Mouse (Mus musculus): ENCODE data around the gene Gm48551. TPM values are rescaled to one million over a fixed set of nuclear protein-coding genes. Genes with fewer than 3 reads are reported as not detected.

Gm48551 gene
- polyA plus RNA-seq, 1 experiment from 2014 or later, result 2.7 TPM

GRCm38 (mm10) chr10:81393456-81394063 is 9.3 kb downstream of the Gm48551 start:
- no peaks in the 10 kb centered on the region for H3K9me3 ChIP-seq
- H3K27me3 ChIP-seq (replicated peaks; ENCODE audit: low read depth, poor library complexity, severe bottlenecking), result peaks cover 28% of the 10 kb centered on the region
- H3K4me1 ChIP-seq, result peaks cover 39% of the 10 kb centered on the region
- WGBS, result 5% methylated on average over 19 of the region's 19 CpGs
- H3K36me3 ChIP-seq (replicated peaks), result peaks cover 20% of the 10 kb centered on the region
- H3K4me3 ChIP-seq, result peak overlapping the region; percentile 53
- H3K27ac ChIP-seq (replicated peaks), result peak overlapping the region; percentile 68
- no peak for DNase-seq (ENCODE audit: low spot score)

GRCm38 (mm10) chr10:81395127-81395526 is 10.9 kb downstream of the Gm48551 start:
- Histone ChIP-seq H3K36me3 (replicated peaks) (peaks cover 25% of the 10 kb centered on the region), H3K9me3 (no peaks in the 10 kb centered on the region), H3K27ac (replicated peaks) (no peak overlapping the region), H3K27me3 (replicated peaks; ENCODE audit: low read depth, poor library complexity, severe bottlenecking) (peaks cover 39% of the 10 kb centered on the region), H3K4me1 (peaks cover 38% of the 10 kb centered on the region), H3K4me3 (no peak overlapping the region)
- WGBS, result 14% methylated on average over 5 of the region's 5 CpGs
- DNase-seq (ENCODE audit: low spot score), result peak; percentile 82

- Histone ChIP-seq H3K27me3 (replicated peaks; ENCODE audit: low read depth, poor library complexity, severe bottlenecking) (peaks cover 46% of the 10 kb centered on the region), H3K4me3 (no peak overlapping the region), H3K4me1 (peaks cover 46% of the 10 kb centered on the region), H3K9me3 (no peaks in the 10 kb centered on the region), H3K36me3 (replicated peaks) (peaks cover 23% of the 10 kb centered on the region), H3K27ac (replicated peaks) (no peak overlapping the region; the same call in 1 of the 2 replicates)
- WGBS, result 90% methylated on average over 4 of the region's 4 CpGs
- DNase-seq (ENCODE audit: low spot score), result no peak
Measured at GRCm38 (mm10) chr10:81395865-81396264, 11.6 kb downstream of the Gm48551 start.

GRCm38 (mm10) chr10:81396749-81397148 is 12.5 kb downstream of the Gm48551 start:
- H3K4me1 ChIP-seq, result peaks cover 54% of the 10 kb centered on the region
- 59% methylated on average over 5 of the region's 5 CpGs for WGBS
- no peak for DNase-seq (ENCODE audit: low spot score)

GRCm38 (mm10) chr10:81399296-81399695 is 15.0 kb downstream of the Gm48551 start:
- Histone ChIP-seq H3K27ac (replicated peaks) (peak overlapping the region; percentile 92), H3K9me3 (no peaks in the 10 kb centered on the region), H3K27me3 (replicated peaks; ENCODE audit: low read depth, poor library complexity, severe bottlenecking) (peaks cover 72% of the 10 kb centered on the region), H3K4me3 (no peak overlapping the region), H3K4me1 (peaks cover 61% of the 10 kb centered on the region), H3K36me3 (replicated peaks) (peaks cover 15% of the 10 kb centered on the region)
- DNase-seq (ENCODE audit: low spot score), result no peak
- WGBS, result 54% methylated on average over 5 of the region's 5 CpGs

More at GRCm38 (mm10) chr10:81396749-81397148, 12.5 kb downstream of the Gm48551 start:
- Histone ChIP-seq H3K27me3 (replicated peaks; ENCODE audit: low read depth, poor library complexity, severe bottlenecking) (peaks cover 55% of the 10 kb centered on the region), H3K9me3 (no peaks in the 10 kb centered on the region), H3K36me3 (replicated peaks) (peaks cover 17% of the 10 kb centered on the region), H3K4me3 (no peak overlapping the region), H3K27ac (replicated peaks) (no peak overlapping the region)

GRCm38 (mm10) chr10:81399798-81400308 is 15.6 kb downstream of the Gm48551 start:
- no peak for DNase-seq (ENCODE audit: low spot score)
- peaks cover 66% of the 10 kb centered on the region for H3K4me1 ChIP-seq
- no peaks in the 10 kb centered on the region for H3K9me3 ChIP-seq
- peak overlapping the region; percentile 92 for H3K27ac ChIP-seq (replicated peaks)
- H3K36me3 ChIP-seq (replicated peaks), result peaks cover 20% of the 10 kb centered on the region
- peaks cover 78% of the 10 kb centered on the region for H3K27me3 ChIP-seq (replicated peaks; ENCODE audit: low read depth, poor library complexity, severe bottlenecking)
- WGBS, result 82% methylated on average over 18 of the region's 18 CpGs
- peak overlapping the region; percentile 42 for H3K4me3 ChIP-seq

- 47% methylated on average over 22 of the region's 22 CpGs for WGBS
Measured at GRCm38 (mm10) chr10:81400371-81401204, 16.3 kb downstream of the Gm48551 start.

GRCm38 (mm10) chr10:81401205-81401520 is 16.9 kb downstream of the Gm48551 start:
- peaks cover 74% of the 10 kb centered on the region for H3K4me1 ChIP-seq
- H3K4me3 ChIP-seq, result peak overlapping the region; percentile 42
- H3K27me3 ChIP-seq (replicated peaks; ENCODE audit: low read depth, poor library complexity, severe bottlenecking), result peaks cover 91% of the 10 kb centered on the region
- H3K9me3 ChIP-seq, result no peaks in the 10 kb centered on the region
- peak overlapping the region; percentile 92 for H3K27ac ChIP-seq (replicated peaks)
- H3K36me3 ChIP-seq (replicated peaks), result peaks cover 29% of the 10 kb centered on the region
- no peak for DNase-seq (ENCODE audit: low spot score)
- 23% methylated on average over 10 of the region's 10 CpGs for WGBS

More at GRCm38 (mm10) chr10:81400371-81401204, 16.3 kb downstream of the Gm48551 start:
- Histone ChIP-seq H3K36me3 (replicated peaks) (peaks cover 24% of the 10 kb centered on the region), H3K4me3 (peak overlapping the region; percentile 42), H3K27me3 (replicated peaks; ENCODE audit: low read depth, poor library complexity, severe bottlenecking) (peaks cover 85% of the 10 kb centered on the region), H3K4me1 (peaks cover 69% of the 10 kb centered on the region), H3K27ac (replicated peaks) (peak overlapping the region; percentile 92), H3K9me3 (no peaks in the 10 kb centered on the region)
- no peak for DNase-seq (ENCODE audit: low spot score)

GRCm38 (mm10) chr10:81401521-81402226 is 17.4 kb downstream of the Gm48551 start:
- WGBS, result 3% methylated on average over 18 of the region's 18 CpGs
- Histone ChIP-seq H3K27ac (replicated peaks) (peak overlapping the region; percentile 92), H3K4me1 (peaks cover 78% of the 10 kb centered on the region), H3K27me3 (replicated peaks; ENCODE audit: low read depth, poor library complexity, severe bottlenecking) (peaks cover 92% of the 10 kb centered on the region), H3K9me3 (no peaks in the 10 kb centered on the region), H3K36me3 (replicated peaks) (peaks cover 29% of the 10 kb centered on the region), H3K4me3 (peak overlapping the region; percentile 42)
- peak; percentile 88 for DNase-seq (ENCODE audit: low spot score)

GRCm38 (mm10) chr10:81402227-81402765 is 18.0 kb downstream of the Gm48551 start:
- 18% methylated on average over 7 of the region's 7 CpGs for WGBS
- no peaks in the 10 kb centered on the region for H3K9me3 ChIP-seq
- DNase-seq (ENCODE audit: low spot score), result no peak
- H3K36me3 ChIP-seq (replicated peaks), result peaks cover 29% of the 10 kb centered on the region
- H3K27me3 ChIP-seq (replicated peaks; ENCODE audit: low read depth, poor library complexity, severe bottlenecking), result peaks cover 94% of the 10 kb centered on the region
- peak overlapping the region; percentile 42 for H3K4me3 ChIP-seq
- H3K4me1 ChIP-seq, result peaks cover 79% of the 10 kb centered on the region
- H3K27ac ChIP-seq (replicated peaks), result peak overlapping the region; percentile 92

- H3K4me1 ChIP-seq, result peaks cover 89% of the 10 kb centered on the region
- peak overlapping the region; percentile 92 for H3K27ac ChIP-seq (replicated peaks)
- no peaks in the 10 kb centered on the region for H3K9me3 ChIP-seq
- 60% methylated on average over 10 of the region's 10 CpGs for WGBS
- H3K27me3 ChIP-seq (replicated peaks; ENCODE audit: low read depth, poor library complexity, severe bottlenecking), result peaks cover 94% of the 10 kb centered on the region
- no peak for DNase-seq (ENCODE audit: low spot score)
- peaks cover 29% of the 10 kb centered on the region for H3K36me3 ChIP-seq (replicated peaks)
- peak overlapping the region; percentile 42 for H3K4me3 ChIP-seq
Measured at GRCm38 (mm10) chr10:81403511-81403910, 19.2 kb downstream of the Gm48551 start.

GRCm38 (mm10) chr10:81404082-81404481 is 19.8 kb downstream of the Gm48551 start:
- H3K36me3 ChIP-seq (replicated peaks), result peaks cover 29% of the 10 kb centered on the region
- 11% methylated on average over 9 of the region's 9 CpGs for WGBS
- peaks cover 95% of the 10 kb centered on the region for H3K4me1 ChIP-seq
- peaks cover 98% of the 10 kb centered on the region for H3K27me3 ChIP-seq (replicated peaks; ENCODE audit: low read depth, poor library complexity, severe bottlenecking)
- no peaks in the 10 kb centered on the region for H3K9me3 ChIP-seq
- peak overlapping the region; percentile 49; the same call in 1 of the 2 replicates for H3K27ac ChIP-seq (replicated peaks)
- H3K4me3 ChIP-seq, result peak overlapping the region; percentile 28; the same call in 1 of the 2 replicates
- no peak for DNase-seq (ENCODE audit: low spot score)
